Mouse (Mus musculus): Measurements from ENCODE around the gene BC080695.
"Not testable (repeated sequence)": the region's sequence is repeated elsewhere in the genome, so short reads cannot be mapped to it uniquely, and the experiment has no call there.

BC080695 gene

GRCm38 (mm10) chr4:143551400-143551799 is at the start of gene BC080695, which contains the start of gene Gm13057:
Gene BC080695, plus strand, starts transcription at chr4:143551700.
Gene Gm13057, plus strand, starts transcription at chr4:143551709.
- DNase-seq (ENCODE audit: low spot score in 2 of 2): not testable (repeated sequence)

GRCm38 (mm10) chr4:143511043-143511442 is 40.5 kb upstream of the BC080695 start, which contains the start of gene Gm13043:
Gene Gm13043, plus strand, starts transcription at chr4:143511343.
- no peak for DNase-seq (ENCODE audit: low spot score in 2 of 2)

GRCm38 (mm10) chr4:143535654-143536053 is 15.8 kb upstream of the BC080695 start, which contains the start of gene Gm13040:
Gene Gm13040, plus strand, starts transcription at chr4:143535954.
- DNase-seq (ENCODE audit: low spot score in 2 of 2): not testable (repeated sequence)

- not testable (repeated sequence) for DNase-seq (ENCODE audit: low spot score in 2 of 2)
Observed at GRCm38 (mm10) chr4:143611927-143612326, 60.4 kb downstream of the BC080695 start.

- not testable (repeated sequence) for DNase-seq (ENCODE audit: low spot score in 2 of 2)
Observed at GRCm38 (mm10) chr4:143614703-143615102, 63.2 kb downstream of the BC080695 start, which contains the start of gene Gm13083. Gene Gm13083, plus strand, starts transcription at chr4:143615003.

GRCm38 (mm10) chr4:143618101-143618500 is 66.6 kb downstream of the BC080695 start:
- not testable (repeated sequence) for DNase-seq (ENCODE audit: low spot score in 2 of 2)

Data from right cerebral cortex, postnatal 36 days (tissue).